Mouse (Mus musculus): ENCODE data around the gene Cd22. TPM values are rescaled to one million over a fixed set of nuclear protein-coding genes. Genes with fewer than 3 reads are reported as not detected.
"Not testable (repeated sequence)": the region's sequence is repeated elsewhere in the genome, so short reads cannot be mapped to it uniquely, and the experiment has no call there.

The Cd22 gene
- total RNA-seq, 2 experiments from 2014 or later = 19.6 TPM; not detected in 1

- ATAC-seq (replicated peaks; ENCODE audit: low FRiP score, poor library complexity, severe bottlenecking) = no peak
These were observed 1.2 kb downstream of the Cd22 start for GRCm38 (mm10) chr7:30878950-30879349.

- no peak for ATAC-seq (replicated peaks; ENCODE audit: low FRiP score, poor library complexity, severe bottlenecking)
These were observed 7.1 kb downstream of the Cd22 start for GRCm38 (mm10) chr7:30873083-30873482.

- ATAC-seq (replicated peaks; ENCODE audit: low FRiP score, poor library complexity, severe bottlenecking) = no peak
These were observed 16.8 kb downstream of the Cd22 start for GRCm38 (mm10) chr7:30863386-30863785.

- ATAC-seq (replicated peaks; ENCODE audit: low FRiP score, poor library complexity, severe bottlenecking) = no peak
These were observed 18.7 kb downstream of the Cd22 start, which contains the start of gene Ffar1 for GRCm38 (mm10) chr7:30861464-30861863. Ffar1 (minus strand) TSS chr7:30861564.

- no peak for ATAC-seq (replicated peaks; ENCODE audit: low FRiP score, poor library complexity, severe bottlenecking)
These were observed 20.3 kb downstream of the Cd22 start for GRCm38 (mm10) chr7:30859635-30860402.

GRCm38 (mm10) chr7:30859290-30859634, 20.9 kb downstream of the Cd22 start:
- ATAC-seq (replicated peaks; ENCODE audit: low FRiP score, poor library complexity, severe bottlenecking) = 0 out of 2 replicates have a peak, but pooled peaks have one; percentile 25

GRCm38 (mm10) chr7:30857746-30858145, 22.4 kb downstream of the Cd22 start:
- ATAC-seq (replicated peaks; ENCODE audit: low FRiP score, poor library complexity, severe bottlenecking) = no peak

GRCm38 (mm10) chr7:30856078-30856477, 24.1 kb downstream of the Cd22 start, which contains the start of gene Ffar3:
Ffar3 (minus strand) TSS chr7:30856178.
- no peak for ATAC-seq (replicated peaks; ENCODE audit: low FRiP score, poor library complexity, severe bottlenecking)

- no peak for ATAC-seq (replicated peaks; ENCODE audit: low FRiP score, poor library complexity, severe bottlenecking)
These were observed 28.7 kb downstream of the Cd22 start for GRCm38 (mm10) chr7:30851421-30851820.

GRCm38 (mm10) chr7:30847934-30848333, 32.2 kb downstream of the Cd22 start:
- ATAC-seq (replicated peaks; ENCODE audit: low FRiP score, poor library complexity, severe bottlenecking) = no peak

- ATAC-seq (replicated peaks; ENCODE audit: low FRiP score, poor library complexity, severe bottlenecking) = no peak
These were observed 32.8 kb downstream of the Cd22 start for GRCm38 (mm10) chr7:30847386-30847785.

- no peak for ATAC-seq (replicated peaks; ENCODE audit: low FRiP score, poor library complexity, severe bottlenecking)
These were observed 33.6 kb downstream of the Cd22 start for GRCm38 (mm10) chr7:30846505-30847053.

GRCm38 (mm10) chr7:30844676-30845297, 35.4 kb downstream of the Cd22 start:
- no peak for ATAC-seq (replicated peaks; ENCODE audit: low FRiP score, poor library complexity, severe bottlenecking)

- no peak for ATAC-seq (replicated peaks; ENCODE audit: low FRiP score, poor library complexity, severe bottlenecking)
These were observed 38.0 kb downstream of the Cd22 start for GRCm38 (mm10) chr7:30842092-30842491.

- no peak for ATAC-seq (replicated peaks; ENCODE audit: low FRiP score, poor library complexity, severe bottlenecking)
These were observed 38.8 kb downstream of the Cd22 start for GRCm38 (mm10) chr7:30841379-30841778.

GRCm38 (mm10) chr7:30840306-30840705, 39.8 kb downstream of the Cd22 start:
- no peak for ATAC-seq (replicated peaks; ENCODE audit: low FRiP score, poor library complexity, severe bottlenecking)

GRCm38 (mm10) chr7:30837277-30837676, 42.9 kb downstream of the Cd22 start:
- ATAC-seq (replicated peaks; ENCODE audit: low FRiP score, poor library complexity, severe bottlenecking) = no peak

- not testable (repeated sequence) for ATAC-seq (replicated peaks; ENCODE audit: low FRiP score, poor library complexity, severe bottlenecking)
These were observed 47.5 kb downstream of the Cd22 start for GRCm38 (mm10) chr7:30832684-30833083.

- no peak for ATAC-seq (replicated peaks; ENCODE audit: low FRiP score, poor library complexity, severe bottlenecking)
These were observed 47.9 kb downstream of the Cd22 start for GRCm38 (mm10) chr7:30832261-30832660.

- ATAC-seq (replicated peaks; ENCODE audit: low FRiP score, poor library complexity, severe bottlenecking) = no peak
These were observed 50.7 kb downstream of the Cd22 start for GRCm38 (mm10) chr7:30829428-30829827.

- not testable (repeated sequence) for ATAC-seq (replicated peaks; ENCODE audit: low FRiP score, poor library complexity, severe bottlenecking)
These were observed 51.3 kb downstream of the Cd22 start for GRCm38 (mm10) chr7:30828871-30829270.
